Mouse (Mus musculus): ENCODE measurements at regions not wholly inside any gene's neighbourhood (a gene's known extent, or its start where the extent isn't known, plus 50 kb on each side); places are given as distances from the start of the nearest gene placed in this dataset.

DNA sequence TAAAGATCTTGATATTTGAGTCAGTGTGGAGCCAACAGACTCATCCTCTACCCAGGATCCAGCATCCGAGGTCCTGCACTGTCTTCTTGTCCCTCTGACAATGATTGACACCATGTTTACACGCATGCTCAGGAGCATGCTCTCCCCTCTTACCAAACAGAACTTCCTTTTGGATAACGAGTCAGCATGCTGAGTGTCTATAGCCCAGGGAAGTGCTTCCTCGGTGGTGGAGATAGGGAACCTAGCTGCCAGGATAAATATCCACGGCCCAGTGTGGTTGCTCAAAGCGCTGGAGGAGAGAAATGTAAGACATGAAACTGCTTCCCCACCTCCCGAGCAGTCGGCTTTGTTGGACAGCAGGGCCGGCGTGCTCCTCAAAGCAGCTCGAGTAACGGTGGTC lies 99.7 kb upstream of the Slc38a2 start:
- TF ChIP-seq MYOG (IDR thresholded peaks at IDR 0.05; ENCODE audit: control insufficient read depth, extremely low read depth, insufficient read length) = no peak
- TF ChIP-seq CTCF (IDR thresholded peaks at IDR 0.05; ENCODE audit: control insufficient read depth, insufficient read depth, insufficient read length) = no peak
- TF ChIP-seq FOSL1 (IDR thresholded peaks at IDR 0.05; ENCODE audit: insufficient read depth, low read length, poor library complexity, severe bottlenecking) = no peak
- TF ChIP-seq USF1 (IDR thresholded peaks at IDR 0.05; ENCODE audit: low read depth) = no peak
- TF ChIP-seq MAX (IDR thresholded peaks at IDR 0.05) = no peak
- TF ChIP-seq MYOD1 (IDR thresholded peaks at IDR 0.05; ENCODE audit: control insufficient read depth, insufficient read length, low read depth) = no peak
- no peak for TF ChIP-seq CEBPB (IDR thresholded peaks at IDR 0.05; ENCODE audit: low read depth)
